Mouse (Mus musculus): Measurements from ENCODE around the gene Cycs.

GRCm38 (mm10) chr6:50560776-50561175, 5.6 kb downstream of the Cycs start:
- TF ChIP-seq CTCF (IDR thresholded peaks at IDR 0.05; ENCODE audit: borderline replicate concordance, insufficient read depth, low read length) (no peak), POLR2A (IDR thresholded peaks at IDR 0.05; ENCODE audit: low read depth, low read length) (no peak)
